Mouse (Mus musculus) hindbrain, embryonic 16.5 days (tissue): ENCODE data around the gene Stard3. TPM values are rescaled to one million over a fixed set of nuclear protein-coding genes. Genes with fewer than 3 reads are reported as not detected.

ENCODE experiments used
- ATAC-seq: fragments of 200-750 bp; cut with Nextera tagmentation; 2 replicates; pipeline ENCODE4 v1.8.0; 2017; ENCODE audit warnings: moderate TSS enrichment, moderate library complexity
- H3K27ac ChIP-seq: fragments of 300-500 bp; sonication (generic); 2 replicates; pipeline ENCODE4 v1.5.1; 2014; ENCODE audit warnings: low read depth, mild to moderate bottlenecking, control low read depth, low read length, moderate library complexity
- H3K27me3 ChIP-seq: fragments of 300-500 bp; sonication (generic); replicated peaks from 2 replicates; pipeline ENCODE4 v1.6.1; 2014; ENCODE audit warnings: low read length; ENCODE audit not compliant: control insufficient read depth, insufficient read depth
- H3K36me3 ChIP-seq: fragments of 300-500 bp; sonication (generic); 2 replicates; pipeline ENCODE4 v1.6.1; 2014; ENCODE audit warnings: mild to moderate bottlenecking, low read length, moderate library complexity, mixed read lengths; ENCODE audit not compliant: control insufficient read depth, insufficient read depth
- H3K4me1 ChIP-seq: fragments of 300-500 bp; sonication (generic); 2 replicates; pipeline ENCODE4 v1.6.1; 2014; ENCODE audit warnings: low read depth, low read length; ENCODE audit not compliant: control insufficient read depth, insufficient read depth
- H3K4me2 ChIP-seq: fragments of 300-500 bp; sonication (generic); 2 replicates; pipeline ENCODE4 v1.6.1; 2014; ENCODE audit warnings: mild to moderate bottlenecking, low read length, control low read depth, moderate library complexity
- H3K4me3 ChIP-seq: fragments of 300-500 bp; sonication (generic); 2 replicates; pipeline ENCODE4 v1.5.1; 2014; ENCODE audit warnings: mild to moderate bottlenecking, low read length, control low read depth, moderate library complexity
- H3K9ac ChIP-seq: fragments of 300-500 bp; sonication (generic); 2 replicates; pipeline ENCODE4 v1.6.1; 2014; ENCODE audit warnings: low read depth, mild to moderate bottlenecking, control low read depth, low read length, moderate library complexity
- H3K9me3 ChIP-seq: fragments of 300-500 bp; sonication (generic); 2 replicates; pipeline ENCODE4 v1.6.1; 2014; ENCODE audit warnings: mild to moderate bottlenecking, low read length, moderate library complexity; ENCODE audit not compliant: control insufficient read depth
- WGBS: fragments of 180-500 bp; shearing (Covaris S2); extraction: QIAGEN DNeasy Blood & Tissue Kit; methylation state at CpG from one replicate; pipeline ENCODE4 v1.1.7; 2014; 5-methylcytosine and 5-hydroxymethylcytosine counted together
- polyA plus RNA-seq: library from polyadenylated mRNA; unstranded; fragments of >200 nt; fragmentation: Nextera tagmentation; extraction: Ambion mirVana; gene quantifications from 2 replicates; pipeline ENCODE4 v1.2.1, GENCODE M21; 2015

Stard3 gene
- polyA plus RNA-seq, 1 experiment from 2014 or later = 39.0 TPM

DNA sequence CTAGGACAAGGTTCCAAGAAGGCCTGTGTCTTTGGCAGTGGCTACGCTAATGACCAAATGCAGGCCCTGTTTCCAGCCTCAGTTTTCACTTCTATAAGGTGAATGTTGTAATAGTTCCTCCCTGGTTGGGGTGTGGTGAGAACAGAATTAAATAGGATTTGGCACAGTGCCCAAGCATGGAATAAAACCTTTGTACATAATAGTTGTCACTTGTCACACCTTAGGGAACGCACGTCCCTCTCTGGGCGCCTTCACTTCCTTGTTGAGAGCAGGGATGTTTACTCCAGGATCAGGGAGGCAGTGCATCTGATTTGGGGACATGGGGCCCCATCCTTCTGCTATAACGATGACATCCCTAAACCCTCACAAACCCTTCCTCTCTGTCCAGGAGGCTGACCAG, 70.3 kb downstream of the Stard3 start:
- WGBS = 91% methylated on average over 5 of the region's 5 CpGs
- no peak for ATAC-seq
- no peak overlapping the region for H3K9ac ChIP-seq

More for the DNA sequence above, 70.3 kb downstream of the Stard3 start:
- H3K27me3 ChIP-seq = no peaks in the 10 kb centered on the region
- no peaks in the 10 kb centered on the region for H3K36me3 ChIP-seq
- no peak overlapping the region for H3K4me2 ChIP-seq
- no peak overlapping the region for H3K27ac ChIP-seq
- H3K4me1 ChIP-seq = no peaks in the 10 kb centered on the region
- H3K4me3 ChIP-seq = no peak overlapping the region
- H3K9me3 ChIP-seq = no peaks in the 10 kb centered on the region

Other genes with a start within 250 kb of the Stard3 start
- gene Fbxl20, start 208.0 kb upstream of the Stard3 start, polyA plus RNA-seq = 20.9 and 26.3 TPM in 2 replicates
- 48.7 and 52.6 TPM in 2 replicates for gene Med1, start 165.1 kb upstream of the Stard3 start, polyA plus RNA-seq
- 6.1 and 7.7 TPM in 2 replicates for gene Cdk12, start 155.3 kb upstream of the Stard3 start, polyA plus RNA-seq
- gene Neurod2, start 28.7 kb upstream of the Stard3 start, polyA plus RNA-seq = 22.9 and 23.4 TPM in 2 replicates
- gene Ppp1r1b, start 10.0 kb upstream of the Stard3 start, polyA plus RNA-seq = 7.7 and 9.3 TPM in 2 replicates
- 0.16 and 1.7 TPM in 2 replicates for gene Tcap, start 25.4 kb downstream of the Stard3 start, polyA plus RNA-seq
- gene Pnmt, start 28.1 kb downstream of the Stard3 start, polyA plus RNA-seq = 4.5 and 4.9 TPM in 2 replicates
- 8.2 and 9.3 TPM in 2 replicates for gene Pgap3, start 42.1 kb downstream of the Stard3 start, polyA plus RNA-seq
- 6.6 and 10.0 TPM in 2 replicates for gene Erbb2, start 54.1 kb downstream of the Stard3 start, polyA plus RNA-seq
- gene Mien1, start 80.6 kb downstream of the Stard3 start, polyA plus RNA-seq = 250 and 276 TPM in 2 replicates
- gene Grb7, start 88.0 kb downstream of the Stard3 start, polyA plus RNA-seq = 1.3 and 2.5 TPM in 2 replicates
- 0.35 and 0.45 TPM in 2 replicates for gene Ikzf3, start 187.7 kb downstream of the Stard3 start, polyA plus RNA-seq
- gene Zpbp2, start 192.7 kb downstream of the Stard3 start, polyA plus RNA-seq = 0.11 and 0.15 TPM in 2 replicates
- 117 and 124 TPM in 2 replicates for gene Ormdl3, start 229.0 kb downstream of the Stard3 start, polyA plus RNA-seq
- not detected in 2 replicates for gene Lrrc3c, start 239.9 kb downstream of the Stard3 start, polyA plus RNA-seq